Mouse (Mus musculus): Measurements from ENCODE around the gene Rnf220. TPM values are rescaled to one million over a fixed set of nuclear protein-coding genes. Genes with fewer than 3 reads are reported as not detected.

Rnf220 gene
- polyA plus RNA-seq, 1 experiment = 217 TPM

DNA sequence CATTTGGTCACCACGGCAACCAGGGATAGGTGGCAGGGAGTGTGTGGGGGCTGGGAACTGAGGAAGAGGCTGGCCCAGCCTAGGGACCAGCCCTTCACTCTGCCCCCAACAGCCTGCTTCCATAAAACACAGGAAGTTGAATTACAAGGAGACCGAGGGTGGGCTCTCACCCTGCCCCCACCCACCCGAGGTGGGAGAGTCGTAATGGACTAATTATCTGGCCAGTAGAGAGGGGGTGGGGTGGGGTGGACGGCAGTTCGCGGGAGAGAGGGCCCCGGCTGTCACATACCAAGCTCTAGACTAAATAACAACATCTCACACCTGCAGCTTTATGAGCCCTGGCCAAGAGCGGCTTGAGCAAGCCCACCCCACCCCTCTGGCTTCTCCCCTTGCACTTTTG lies 104.9 kb downstream of the Rnf220 start:
- no peaks in the 10 kb centered on the region for H3K4me1 ChIP-seq (ENCODE audit: control insufficient read depth, insufficient read depth, low read length)
- 0 out of 2 replicates have a peak overlapping the region, but pooled peaks have one; percentile 13 for H3K27ac ChIP-seq (ENCODE audit: insufficient read depth, low read length)
- no peak overlapping the region for H3K4me3 ChIP-seq (ENCODE audit: insufficient read depth, low read length)
- no peak for TF ChIP-seq CTCF (IDR thresholded peaks at IDR 0.05; ENCODE audit: extremely low read depth, insufficient read depth, low read length)

DNA sequence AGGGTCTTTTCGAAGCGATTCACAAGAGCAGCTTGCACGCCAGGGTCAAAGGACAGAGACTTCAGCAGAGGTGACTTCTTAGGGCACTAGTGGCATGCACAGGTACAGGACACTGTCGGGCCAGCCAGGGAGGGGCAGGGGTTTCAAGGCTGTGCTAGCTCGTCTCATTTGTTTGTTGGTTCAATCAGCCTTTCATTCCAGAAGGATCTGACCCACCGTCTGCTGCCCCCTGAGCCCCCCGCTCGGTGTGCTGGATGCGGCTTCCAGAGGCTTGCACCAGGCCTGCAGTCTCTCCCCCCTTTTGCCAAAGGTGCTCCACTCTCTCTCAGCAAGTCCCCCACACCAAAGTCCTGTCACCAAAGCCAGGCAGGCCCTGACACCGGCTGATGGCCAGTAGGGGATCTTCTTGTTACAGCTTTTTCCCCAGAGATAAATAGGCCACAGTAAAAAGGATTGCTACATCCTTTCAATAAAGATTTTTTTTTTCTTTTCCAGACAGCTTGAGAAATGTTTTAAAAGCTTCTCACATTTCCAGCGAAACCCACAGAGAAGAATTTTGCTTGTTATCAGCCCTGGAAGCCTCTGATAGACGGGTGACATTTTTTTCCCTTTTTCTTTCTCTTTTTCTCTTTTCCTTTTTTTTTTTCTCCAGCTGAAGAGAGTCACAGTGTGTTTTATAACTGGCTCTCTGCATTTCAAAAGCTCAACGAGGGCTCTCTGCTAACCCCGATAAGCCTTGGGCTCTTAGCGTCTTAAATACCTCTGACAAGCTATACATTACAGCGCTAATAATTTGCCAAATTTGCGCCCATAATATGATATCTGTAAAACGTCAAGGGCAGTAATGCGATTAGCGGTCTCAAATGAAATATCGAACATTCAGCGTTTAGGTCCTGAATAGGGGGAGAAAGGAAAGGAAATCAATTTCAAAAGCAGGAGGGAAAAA lies 105.7 kb downstream of the Rnf220 start:
- Histone ChIP-seq H3K4me3 (ENCODE audit: insufficient read depth, low read length) (no peak overlapping the region), H3K4me1 (ENCODE audit: control insufficient read depth, insufficient read depth, low read length) (no peaks in the 10 kb centered on the region), H3K27ac (ENCODE audit: insufficient read depth, low read length) (peak overlapping the region; percentile 15; the same call in 1 of the 2 replicates)
- TF ChIP-seq CTCF (IDR thresholded peaks at IDR 0.05; ENCODE audit: extremely low read depth, insufficient read depth, low read length) (no peak), POLR2A (IDR thresholded peaks at IDR 0.05; ENCODE audit: extremely low read depth, insufficient read depth, low read length) (no peak)

DNA sequence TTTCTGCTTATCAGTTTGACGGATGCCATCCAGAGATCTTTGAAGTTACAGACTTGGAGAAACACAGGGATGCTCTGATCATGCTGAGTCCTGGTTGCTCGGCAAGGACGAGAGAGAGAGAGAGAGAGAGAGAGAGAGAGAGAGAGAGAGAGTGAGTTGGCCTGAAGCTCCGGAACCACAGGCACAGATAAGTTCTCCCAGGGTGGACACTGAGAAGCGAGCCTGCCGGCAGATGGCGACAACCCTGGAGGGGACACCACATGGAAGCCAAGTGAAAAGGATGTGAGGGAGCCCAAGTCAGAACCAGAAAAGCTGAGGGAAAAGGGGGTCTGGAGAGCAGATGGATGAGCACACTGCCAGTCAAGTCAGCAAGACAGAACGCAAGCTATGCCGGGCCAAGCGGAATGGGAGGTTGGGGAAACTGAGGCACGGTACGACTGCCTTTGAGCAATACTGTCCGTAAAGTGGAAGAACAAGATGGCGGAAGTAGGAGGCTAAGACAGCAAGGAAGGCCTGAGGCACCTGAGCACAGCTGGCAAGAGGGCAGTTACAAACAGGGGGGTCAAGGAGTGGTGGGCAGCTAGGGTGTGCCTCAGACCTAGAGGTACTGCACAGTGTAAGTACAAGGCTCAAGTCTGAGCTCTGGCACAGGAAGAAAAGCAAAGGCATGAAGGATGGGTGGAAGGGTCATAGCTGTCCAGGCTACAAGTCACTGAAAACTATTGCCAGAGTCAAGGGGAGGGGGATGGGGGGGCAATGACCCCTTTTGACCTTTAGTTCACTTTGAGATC lies 107.4 kb downstream of the Rnf220 start:
- H3K4me1 ChIP-seq (ENCODE audit: control insufficient read depth, insufficient read depth, low read length) = no peaks in the 10 kb centered on the region
- TF ChIP-seq CTCF (IDR thresholded peaks at IDR 0.05; ENCODE audit: extremely low read depth, insufficient read depth, low read length) = no peak
- TF ChIP-seq POLR2A (IDR thresholded peaks at IDR 0.05; ENCODE audit: extremely low read depth, insufficient read depth, low read length) = no peak
- H3K4me3 ChIP-seq (ENCODE audit: insufficient read depth, low read length) = no peak overlapping the region
- H3K27ac ChIP-seq (ENCODE audit: insufficient read depth, low read length) = no peak overlapping the region

DNA sequence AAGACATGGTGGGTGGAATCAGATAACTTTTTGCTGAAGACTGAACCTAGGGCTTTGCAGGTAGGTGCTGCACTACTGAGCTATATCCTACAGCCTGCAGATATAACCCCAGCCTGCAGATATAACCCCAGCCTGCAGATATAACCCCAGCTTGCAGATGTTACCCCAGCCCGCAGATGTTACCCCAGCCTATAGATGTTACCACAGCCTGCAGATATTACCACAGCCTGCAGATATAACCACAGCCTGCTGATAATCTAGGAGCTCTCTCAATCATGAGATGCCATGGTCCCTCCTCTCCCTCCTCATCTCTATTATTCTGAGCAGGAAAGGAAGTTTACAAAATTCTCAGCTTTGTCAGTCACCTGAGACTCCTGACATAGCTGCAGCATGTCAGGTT lies 111.6 kb downstream of the Rnf220 start:
- TF ChIP-seq CTCF (IDR thresholded peaks at IDR 0.05; ENCODE audit: extremely low read depth, insufficient read depth, low read length) = no peak
- no peak for TF ChIP-seq POLR2A (IDR thresholded peaks at IDR 0.05; ENCODE audit: extremely low read depth, insufficient read depth, low read length)
- no peaks in the 10 kb centered on the region for H3K4me1 ChIP-seq (ENCODE audit: control insufficient read depth, insufficient read depth, low read length)
- H3K4me3 ChIP-seq (ENCODE audit: insufficient read depth, low read length) = no peak overlapping the region
- H3K27ac ChIP-seq (ENCODE audit: insufficient read depth, low read length) = no peak overlapping the region

DNA sequence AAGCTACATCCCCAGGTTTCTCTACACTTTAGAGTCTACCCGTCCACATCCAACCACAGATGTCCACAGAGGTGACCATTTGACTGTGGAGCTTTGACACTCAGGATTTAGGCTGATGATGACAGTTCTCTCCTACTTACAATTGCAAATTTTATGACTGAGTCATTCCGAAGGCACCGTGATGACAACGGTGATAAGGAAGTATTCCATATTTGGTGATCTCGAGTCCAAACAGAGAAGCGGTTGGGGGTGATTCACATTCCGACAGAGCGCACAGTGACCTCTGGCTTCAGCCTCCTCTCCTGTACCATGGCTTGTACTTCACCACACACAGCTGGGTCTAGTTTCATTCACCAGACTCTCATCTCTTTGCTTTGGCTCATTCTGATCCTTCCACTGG lies 115.0 kb downstream of the Rnf220 start:
- TF ChIP-seq POLR2A (IDR thresholded peaks at IDR 0.05; ENCODE audit: extremely low read depth, insufficient read depth, low read length) = no peak
- no peak for TF ChIP-seq CTCF (IDR thresholded peaks at IDR 0.05; ENCODE audit: extremely low read depth, insufficient read depth, low read length)
- no peaks in the 10 kb centered on the region for H3K4me1 ChIP-seq (ENCODE audit: control insufficient read depth, insufficient read depth, low read length)
- no peak overlapping the region for H3K27ac ChIP-seq (ENCODE audit: insufficient read depth, low read length)
- H3K4me3 ChIP-seq (ENCODE audit: insufficient read depth, low read length) = no peak overlapping the region

DNA sequence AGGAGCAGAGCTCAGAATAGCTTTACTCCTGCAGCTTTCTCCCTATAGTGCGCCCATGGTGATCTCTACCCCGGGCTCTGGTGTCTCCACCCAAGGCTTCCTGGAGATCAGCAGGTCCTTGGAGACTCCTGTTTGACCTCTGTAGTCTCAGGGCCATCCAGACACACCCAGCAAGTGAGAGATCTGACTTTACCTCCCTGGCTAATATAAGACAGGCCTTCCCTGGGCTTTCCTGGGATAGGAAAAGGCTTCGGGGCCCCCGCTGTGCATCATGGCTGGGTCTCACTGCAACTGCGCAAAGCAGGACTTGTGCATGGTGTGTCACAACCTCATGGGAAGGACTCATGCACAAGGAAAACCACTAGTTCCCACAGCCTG lies 116.3 kb downstream of the Rnf220 start:
- Histone ChIP-seq H3K27ac (ENCODE audit: insufficient read depth, low read length) (no peak overlapping the region), H3K4me3 (ENCODE audit: insufficient read depth, low read length) (no peak overlapping the region), H3K4me1 (ENCODE audit: control insufficient read depth, insufficient read depth, low read length) (0 out of 2 replicates have a peak, but pooled peaks cover 1% of the 10 kb centered on the region)
- TF ChIP-seq POLR2A (IDR thresholded peaks at IDR 0.05; ENCODE audit: extremely low read depth, insufficient read depth, low read length) = no peak
- no peak for TF ChIP-seq CTCF (IDR thresholded peaks at IDR 0.05; ENCODE audit: extremely low read depth, insufficient read depth, low read length)

DNA sequence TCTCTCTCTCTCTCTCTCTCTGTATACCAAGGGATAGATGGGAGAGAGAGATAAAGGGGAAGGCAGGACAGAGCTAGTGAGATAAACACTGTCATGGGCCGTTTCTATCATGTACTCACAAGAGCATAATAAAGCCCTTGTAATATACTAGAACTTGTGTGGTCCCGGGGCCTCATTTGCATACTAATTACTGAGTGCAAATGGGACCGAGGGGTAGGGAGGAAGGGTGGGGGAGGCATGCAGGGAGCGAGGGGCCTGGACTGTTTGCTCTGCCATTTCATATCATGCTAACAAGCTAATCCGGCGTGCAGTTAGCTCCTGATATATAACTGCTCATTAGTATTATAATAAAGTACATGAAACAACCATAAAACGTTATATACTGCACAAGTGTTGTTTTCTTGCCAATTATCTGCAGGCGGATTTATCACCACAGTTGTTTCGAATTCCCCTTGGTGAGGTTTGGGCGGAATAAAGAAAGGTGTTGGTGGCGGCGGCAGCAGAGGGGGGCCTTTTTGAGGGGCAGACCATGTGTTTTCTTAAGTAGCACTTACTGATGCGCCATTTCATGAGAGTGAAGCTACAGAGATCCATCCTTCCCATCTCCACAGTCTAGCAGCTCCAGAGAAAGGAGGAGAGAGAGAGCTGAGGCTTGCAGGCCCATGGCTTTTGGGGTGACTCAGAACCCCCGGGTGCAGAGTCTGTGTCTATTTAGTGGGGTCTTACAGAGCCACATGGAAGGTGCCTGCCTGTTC lies 116.9 kb downstream of the Rnf220 start:
- Histone ChIP-seq H3K4me3 (ENCODE audit: insufficient read depth, low read length) (no peak overlapping the region), H3K27ac (ENCODE audit: insufficient read depth, low read length) (no peak overlapping the region), H3K4me1 (ENCODE audit: control insufficient read depth, insufficient read depth, low read length) (0 out of 2 replicates have a peak, but pooled peaks cover 1% of the 10 kb centered on the region)
- TF ChIP-seq CTCF (IDR thresholded peaks at IDR 0.05; ENCODE audit: extremely low read depth, insufficient read depth, low read length) (no peak), POLR2A (IDR thresholded peaks at IDR 0.05; ENCODE audit: extremely low read depth, insufficient read depth, low read length) (no peak)

DNA sequence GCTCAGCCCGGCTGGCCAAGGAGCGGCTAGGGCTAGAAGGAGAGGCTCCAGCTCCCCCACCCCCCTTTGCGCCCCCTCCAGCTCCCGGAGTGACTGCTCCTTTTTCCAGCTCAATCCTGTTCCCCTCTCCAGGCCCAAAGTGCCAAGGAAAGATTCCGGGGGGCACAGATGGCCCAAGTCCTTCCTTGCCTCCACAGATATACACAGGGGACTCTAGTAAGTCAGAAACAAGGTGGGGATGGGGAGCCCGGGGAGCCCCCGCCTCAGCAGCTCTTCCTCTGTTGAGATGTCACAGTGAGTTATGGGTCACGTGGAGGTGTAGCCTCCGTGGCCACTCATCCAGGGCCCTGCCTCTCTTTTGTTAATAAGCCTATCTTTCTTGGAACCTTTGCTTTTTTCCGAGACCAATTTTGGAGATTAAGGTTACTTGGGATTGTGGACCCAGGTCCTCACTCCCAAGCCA lies 122.7 kb downstream of the Rnf220 start:
- Histone ChIP-seq H3K4me1 (ENCODE audit: control insufficient read depth, insufficient read depth, low read length) (0 out of 2 replicates have a peak, but pooled peaks cover 1% of the 10 kb centered on the region), H3K4me3 (ENCODE audit: insufficient read depth, low read length) (no peak overlapping the region), H3K27ac (ENCODE audit: insufficient read depth, low read length) (no peak overlapping the region)
- TF ChIP-seq POLR2A (IDR thresholded peaks at IDR 0.05; ENCODE audit: extremely low read depth, insufficient read depth, low read length) = no peak
- TF ChIP-seq CTCF (IDR thresholded peaks at IDR 0.05; ENCODE audit: extremely low read depth, insufficient read depth, low read length) = no peak

All from cortical plate, adult 2 months (tissue).